Mouse (Mus musculus) neutrophil, adult 5-6 weeks (primary cell): ENCODE results near the gene Dgkg. TPM values are rescaled to one million over a fixed set of nuclear protein-coding genes. Genes with fewer than 3 reads are reported as not detected.

Experiments used
- ATAC-seq: fragments of 151-379, 151-347 bp; 2 replicates; pipeline ENCODE4 v1.8.0; 2017; ENCODE audit warnings: mild to moderate bottlenecking, moderate TSS enrichment; ENCODE audit not compliant: insufficient number of reproducible peaks, poor library complexity, low FRiP score, severe bottlenecking; ENCODE audit errors: extremely low read depth
- total RNA-seq: library from RNA; stranded (forward); fragments of 200-1000 nt; gene quantifications from 2 replicates; pipeline ENCODE4 v1.2.3, GENCODE M21; 2017

Gene Dgkg
- total RNA-seq, 1 experiment from 2014 or later, result 15.5 TPM

DNA sequence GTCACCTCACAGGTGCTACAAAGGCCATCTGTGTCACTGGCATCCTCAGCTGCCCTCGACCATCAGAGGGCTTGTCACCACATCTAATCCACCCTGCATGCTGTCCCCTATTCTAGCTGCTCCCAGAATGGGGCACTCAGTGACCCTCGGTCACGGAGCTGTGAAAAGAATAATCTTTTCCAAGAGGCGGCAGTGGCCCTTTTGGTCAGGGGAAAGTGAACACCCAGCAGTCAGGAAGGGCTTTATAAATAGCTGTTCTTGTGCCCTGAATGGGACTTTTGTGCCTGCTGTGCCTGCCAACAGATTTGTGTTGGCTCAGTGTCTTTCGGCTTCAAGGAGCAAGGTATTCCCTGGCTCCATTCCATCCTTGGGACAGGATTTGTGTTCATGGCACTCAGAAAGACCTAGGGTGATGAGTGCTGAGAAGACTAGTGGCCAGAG is 129.5 kb downstream of the Dgkg start:
- ATAC-seq, result no peak

GRCm38 (mm10) chr16:22526386-22526785 is 130.6 kb downstream of the Dgkg start:
- ATAC-seq, result no peak

DNA sequence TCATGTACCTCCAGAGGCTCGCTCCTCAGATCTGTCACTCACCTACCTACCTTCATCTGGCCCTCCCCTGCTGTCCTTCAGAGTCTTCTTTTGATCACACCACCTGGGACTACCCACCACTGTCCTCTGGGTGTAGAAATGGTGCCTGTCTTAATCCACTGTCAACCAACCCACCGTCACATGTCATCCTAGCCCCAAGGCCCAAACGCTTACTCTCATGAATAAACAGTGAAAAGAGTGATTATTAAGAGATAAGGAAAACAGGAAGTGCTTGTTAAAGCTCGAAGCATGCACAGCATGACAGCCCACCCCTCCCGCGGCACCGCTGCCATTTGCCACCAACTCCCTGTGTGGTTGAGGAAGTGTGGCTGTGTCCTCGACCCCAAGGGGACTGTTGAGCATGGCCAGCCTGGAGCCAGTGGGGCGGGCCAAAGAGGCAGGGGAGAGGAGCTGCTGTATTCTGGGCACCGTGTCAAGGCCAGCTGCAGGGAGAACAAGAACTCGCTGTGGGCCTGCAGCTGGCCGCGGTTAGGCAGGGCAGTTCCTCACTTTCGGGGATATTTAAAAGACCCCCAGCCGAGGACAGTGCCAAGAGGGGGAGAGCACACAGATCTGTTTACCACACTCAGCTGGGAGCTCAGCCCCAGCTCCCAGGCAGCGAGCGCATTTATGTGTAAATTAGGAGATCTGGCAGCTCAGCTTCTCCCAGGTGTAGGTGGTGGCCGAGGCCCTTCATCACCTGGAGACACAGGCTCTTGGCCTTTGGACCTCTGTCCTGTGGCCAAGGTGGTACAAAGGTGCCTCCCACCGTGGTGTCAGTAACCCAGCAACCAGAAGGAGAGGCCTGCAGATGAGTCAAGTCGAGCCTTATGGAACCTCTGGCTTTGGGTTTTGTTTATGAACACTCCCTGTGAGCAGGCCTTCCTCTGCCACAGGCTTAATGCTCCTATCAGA is 139.3 kb downstream of the Dgkg start:
- peak; percentile 48; the same call in 1 of the 2 replicates for ATAC-seq

DNA sequence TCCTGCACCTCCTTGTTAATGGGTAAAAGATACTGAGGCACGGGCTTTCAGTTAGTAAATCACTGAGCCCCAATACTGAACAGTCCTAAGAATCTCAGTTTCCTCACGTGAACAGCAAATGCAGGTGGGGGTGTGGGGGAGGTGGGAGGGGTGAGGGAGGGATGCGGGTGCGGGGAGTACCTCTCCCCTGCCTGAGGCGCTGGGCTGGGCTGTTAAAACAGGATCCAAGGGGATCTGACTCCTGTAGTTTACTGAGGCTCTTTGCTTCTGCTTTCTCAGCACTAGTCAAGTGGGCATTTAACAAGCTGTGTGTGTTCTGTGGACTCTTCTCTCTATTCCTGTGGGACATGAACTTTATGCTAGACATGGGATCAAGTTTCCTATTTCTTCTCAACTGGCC is 141.5 kb downstream of the Dgkg start:
- ATAC-seq, result no peak

DNA sequence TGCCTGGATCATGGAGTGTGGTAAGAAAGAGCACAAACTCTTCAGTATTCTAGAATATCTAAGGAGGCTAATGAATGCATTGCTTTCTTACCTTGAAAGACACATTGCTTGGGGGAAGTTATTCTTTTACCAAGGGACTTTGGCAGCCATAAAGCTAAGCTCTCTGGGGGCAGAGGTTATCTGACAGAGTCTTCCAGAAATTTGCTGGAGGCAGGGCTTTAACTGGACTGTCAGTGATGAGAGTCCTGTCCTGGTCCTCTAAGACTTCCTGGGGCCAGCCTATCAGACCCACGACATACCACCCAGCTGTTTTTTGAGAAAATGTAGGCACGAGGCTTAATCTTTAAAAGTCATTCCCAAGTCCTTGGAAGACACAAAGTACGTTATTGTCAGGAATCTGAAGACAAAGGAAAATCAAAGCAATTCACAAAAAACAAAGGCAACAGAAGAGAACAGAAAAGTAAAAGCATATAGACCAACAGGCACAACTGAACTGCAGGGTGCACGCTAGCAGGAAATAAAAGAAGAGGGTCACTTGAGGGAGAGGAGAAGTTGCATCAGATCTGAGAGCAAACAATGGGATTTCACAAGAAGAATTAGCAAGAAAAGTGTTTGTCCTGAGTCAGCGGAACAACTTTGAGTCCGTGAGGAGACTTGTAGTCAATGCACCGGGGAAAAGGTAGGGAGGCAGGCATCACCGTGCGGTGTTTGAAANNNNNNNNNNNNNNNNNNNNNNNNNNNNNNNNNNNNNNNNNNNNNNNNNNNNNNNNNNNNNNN is 146.0 kb downstream of the Dgkg start:
- ATAC-seq, result no peak

DNA sequence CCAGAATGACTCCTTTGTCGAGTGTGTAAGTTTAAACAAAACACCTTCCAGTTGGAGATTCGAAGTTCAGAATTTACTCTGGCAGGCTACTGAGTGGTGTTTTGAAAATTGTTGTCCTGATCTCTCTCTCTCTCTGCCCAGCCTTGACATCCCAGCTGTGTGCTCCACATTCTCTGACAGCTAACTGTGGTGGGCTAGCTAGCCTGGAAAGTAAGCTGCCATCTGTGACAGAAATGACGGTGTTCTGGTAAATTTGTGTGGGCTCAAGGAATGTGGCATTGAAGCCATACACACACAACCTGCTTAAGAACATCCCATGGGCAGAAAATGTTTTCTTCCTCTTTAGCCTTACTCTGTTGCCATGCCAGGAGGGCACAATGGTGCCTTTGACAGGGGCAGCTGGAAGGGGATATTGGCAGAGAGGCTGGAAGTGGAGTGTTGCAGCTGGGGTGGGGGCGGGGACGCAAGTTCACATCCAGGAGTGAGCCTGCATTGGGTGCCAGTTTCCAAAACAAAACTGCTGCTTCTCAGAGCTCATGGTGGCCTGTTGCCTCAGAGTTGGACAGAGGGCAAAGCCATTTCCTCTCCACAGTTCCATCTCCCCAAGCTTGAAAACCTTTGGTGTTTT is 148.0 kb downstream of the Dgkg start:
- ATAC-seq, result no peak

GRCm38 (mm10) chr16:22505656-22506055 is 151.4 kb downstream of the Dgkg start:
- ATAC-seq, result no peak

DNA sequence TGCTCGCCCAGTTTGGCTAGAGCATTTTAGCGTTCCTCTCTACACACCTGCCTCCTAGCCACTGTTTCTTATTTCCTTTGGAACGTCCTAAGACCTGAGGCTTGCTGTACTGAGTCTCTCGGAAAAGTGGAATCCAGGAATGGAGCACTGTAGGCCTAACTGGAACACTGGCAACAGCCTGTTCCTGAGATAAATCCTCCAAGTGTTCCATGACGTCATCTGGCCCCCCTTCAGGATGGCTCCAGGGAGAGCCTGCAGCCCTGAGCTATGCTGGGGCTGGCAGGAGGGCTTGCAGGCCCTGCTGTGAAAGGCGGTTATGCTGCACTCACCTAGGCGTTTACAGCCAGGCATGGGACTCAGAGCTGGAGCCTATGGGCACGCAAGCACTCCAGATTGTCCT is 152.2 kb downstream of the Dgkg start:
- no peak for ATAC-seq

GRCm38 (mm10) chr16:22504049-22504448 is 153.0 kb downstream of the Dgkg start:
- no peak for ATAC-seq

- no peak for ATAC-seq
Measured at GRCm38 (mm10) chr16:22503467-22503866, 153.6 kb downstream of the Dgkg start.

GRCm38 (mm10) chr16:22501855-22502254 is 155.2 kb downstream of the Dgkg start:
- ATAC-seq, result no peak

- no peak for ATAC-seq
Measured at GRCm38 (mm10) chr16:22500561-22500960, 156.5 kb downstream of the Dgkg start.

- ATAC-seq, result no peak
Measured at GRCm38 (mm10) chr16:22499951-22500350, 157.1 kb downstream of the Dgkg start.

- ATAC-seq, result no peak
Measured at GRCm38 (mm10) chr16:22499447-22499846, 157.6 kb downstream of the Dgkg start.

GRCm38 (mm10) chr16:22497976-22498375 is 159.0 kb downstream of the Dgkg start:
- no peak for ATAC-seq

DNA sequence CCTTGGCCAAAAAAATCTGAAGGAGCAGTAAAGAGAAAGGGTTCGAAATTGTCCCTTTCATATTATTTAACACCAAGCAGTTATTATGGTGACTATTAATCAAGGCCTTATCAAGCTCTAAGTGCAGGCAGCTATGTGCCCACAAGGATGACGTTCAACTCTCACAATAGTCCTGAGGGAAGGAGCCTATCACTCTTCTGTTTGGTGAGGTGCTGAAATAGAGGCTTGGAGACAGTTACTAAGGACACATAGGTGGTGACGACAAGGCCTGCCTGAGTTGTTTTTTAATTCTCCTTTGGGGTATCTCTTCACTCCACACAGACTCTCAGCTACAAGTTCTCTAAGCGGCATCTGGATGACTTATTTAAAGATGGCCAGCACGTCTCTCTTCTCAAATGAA is 161.8 kb downstream of the Dgkg start:
- ATAC-seq, result no peak

DNA sequence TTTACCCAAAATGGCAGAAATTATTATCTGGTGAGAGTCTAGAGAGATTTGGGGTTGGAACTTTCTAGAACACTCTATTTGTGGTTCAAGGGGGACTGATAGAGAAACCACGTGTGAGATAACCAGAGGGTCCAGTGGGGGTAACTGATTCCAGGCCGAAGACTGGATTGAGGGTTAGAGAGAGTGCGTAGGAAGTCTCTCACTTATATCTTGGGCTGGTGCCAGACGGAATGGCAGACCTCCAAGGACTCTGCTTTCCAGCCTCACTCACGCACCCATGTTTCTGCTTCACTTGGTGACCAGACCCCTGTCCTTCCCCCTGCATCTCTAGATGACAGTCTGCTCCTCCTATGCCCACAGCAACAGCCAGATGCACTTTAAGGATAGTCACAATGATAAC is 162.2 kb downstream of the Dgkg start:
- no peak for ATAC-seq

DNA sequence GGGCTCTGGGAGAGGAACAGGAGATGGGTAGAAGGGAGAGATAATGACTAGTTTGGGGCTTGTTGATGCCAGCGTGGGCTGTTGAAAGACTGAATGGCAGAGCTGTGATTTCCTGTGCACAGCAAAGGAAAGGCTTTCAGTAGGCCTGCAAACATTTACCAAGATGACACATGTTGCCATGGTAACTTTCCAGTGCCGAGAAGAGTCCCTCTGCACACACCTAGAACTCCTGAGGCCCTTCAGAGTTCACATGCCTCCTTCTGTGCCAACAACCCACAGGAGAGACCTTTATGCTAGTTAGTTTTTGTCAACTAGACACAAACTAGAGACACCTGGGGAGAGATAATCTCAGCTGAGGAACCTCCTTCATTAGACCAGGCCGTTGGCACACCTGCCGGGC is 163.6 kb downstream of the Dgkg start:
- no peak for ATAC-seq

DNA sequence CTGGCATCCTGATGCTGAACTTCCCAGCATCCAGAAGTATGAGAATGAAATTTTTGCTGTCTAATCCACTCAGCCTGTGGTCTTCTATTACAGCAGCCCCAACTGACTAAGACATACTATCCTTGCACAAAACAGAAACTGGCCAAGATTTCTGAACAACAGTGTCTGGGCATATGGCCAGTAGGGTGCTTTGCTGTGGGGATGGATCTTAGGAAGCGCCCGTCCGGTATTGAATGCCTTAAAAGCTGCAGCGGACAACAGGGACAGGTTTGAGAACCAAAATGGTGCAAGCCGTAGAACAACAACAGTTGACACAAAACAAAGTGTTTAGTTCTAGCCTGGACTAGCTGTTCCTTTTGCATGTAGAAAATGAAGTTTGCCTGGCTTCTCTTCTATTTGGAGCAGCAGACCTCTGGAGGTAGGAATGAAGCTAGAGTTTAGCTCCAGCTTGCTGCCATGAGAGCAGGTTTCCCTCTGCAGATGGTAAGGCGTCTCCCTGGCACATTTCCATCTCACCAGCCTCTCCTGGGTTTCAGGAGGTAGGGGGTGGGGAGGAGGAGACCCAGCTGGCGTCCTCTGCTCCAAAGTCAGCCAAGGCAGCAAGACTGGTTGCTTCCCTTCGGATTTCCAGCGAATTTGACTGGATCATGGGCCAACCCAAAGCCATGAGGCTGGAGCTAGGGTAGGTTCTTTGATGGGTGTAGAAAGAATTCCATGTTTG is 165.4 kb downstream of the Dgkg start:
- no peak for ATAC-seq
